Mouse (Mus musculus): ENCODE data around the gene Cdc42ep1.

GRCm38 (mm10) chr15:78849485-78849884, 7.1 kb downstream of the Cdc42ep1 start:
- TF ChIP-seq CTCF (IDR thresholded peaks at IDR 0.05; ENCODE audit: insufficient read depth, low read length) = no peak
- TF ChIP-seq POLR2A (IDR thresholded peaks at IDR 0.05; ENCODE audit: borderline replicate concordance, extremely low read depth, low read depth, low read length) = no peak
